15 mouse cellular contexts compared by ENCODE assay signal in genomic region chr6:34597316-34597715, GRCm38 (mm10). TPM values are rescaled to one million over a fixed set of nuclear protein-coding genes. Genes with fewer than 3 reads are reported as not detected.
DNase-seq lines count a peak whose midpoint lies in the region; ATAC-seq and TF ChIP-seq lines count a peak whose summit lies in the region.
"Had no signal": no experiment of that assay in that cellular context is flagged by ENCODE, and none has a peak within 500 bp of the region (broad histone marks: within the 10 kb centered on the region; RNA-seq: fewer than 3 reads in every experiment).

No protein-coding gene starts in this region.

- no peak for DNase-seq in forebrain, embryonic 10.5 days (ENCODE audit: extremely low spot score, low spot score)
- DNase-seq in heart, postnatal 0 days (ENCODE audit: low spot score): no peak
- no peak for DNase-seq in heart, postnatal 10 days
- DNase-seq in testis, postnatal 14 days (ENCODE audit: low spot score): no peak
- DNase-seq in urinary bladder, postnatal 25 days (ENCODE audit: low spot score): no peak
- DNase-seq: cerebellum, adult 2 months; lung, adult 2 months; thymus, adult 2 months had no signal

- intact Hi-C loops in heart, postnatal 10 days (cut with DNase I): loop anchor here (5.0 kb wide), 3 partner anchors 50 to 280 kb away; partner anchors contain the start of gene Cyren

- WGBS in forebrain, embryonic 10.5 days: 59% methylated on average over 3 of the region's 3 CpGs
- 48% methylated on average over 3 of the region's 3 CpGs for WGBS in forebrain, embryonic 12.5 days
- WGBS in heart, postnatal 0 days: 62% methylated on average over 3 of the region's 3 CpGs

- no peak overlapping the region for H3K4me3 ChIP-seq in forebrain, embryonic 10.5 days
- no peak overlapping the region for H3K4me3 ChIP-seq in forebrain, embryonic 12.5 days (replicated peaks)
- no peak overlapping the region for H3K4me3 ChIP-seq in heart, postnatal 0 days (ENCODE audit: low read depth, low read length)
- no peak overlapping the region for H3K4me3 ChIP-seq in testis, adult 2 months (ENCODE audit: control insufficient read depth, low read depth, low read length)
- H3K4me3 ChIP-seq: erythroblast, embryonic 14.5 days had no signal

- no peaks in the 10 kb centered on the region for H3K9me3 ChIP-seq in forebrain, embryonic 10.5 days
- no peaks in the 10 kb centered on the region for H3K9me3 ChIP-seq in forebrain, embryonic 12.5 days
- H3K9me3 ChIP-seq in heart, postnatal 0 days (replicated peaks; ENCODE audit: control insufficient read depth, low read length): no peaks in the 10 kb centered on the region
- H3K9me3 ChIP-seq: limb, embryonic 12.5 days; midbrain, embryonic 10.5 days had no signal

- 0 out of 2 replicates have a peak overlapping the region, but pooled peaks have one; percentile 82 for H3K27ac ChIP-seq in forebrain, embryonic 10.5 days
- H3K27ac ChIP-seq in forebrain, embryonic 12.5 days: no peak overlapping the region
- H3K27ac ChIP-seq in heart, postnatal 0 days (ENCODE audit: low read depth): peak overlapping the region; percentile 80
- peak overlapping the region; percentile 25; the same call in 1 of the 2 replicates for H3K27ac ChIP-seq in testis, adult 2 months (ENCODE audit: control insufficient read depth, insufficient read depth, low read depth, low read length)

- H3K4me1 ChIP-seq in forebrain, embryonic 10.5 days: peaks cover 52% of the 10 kb centered on the region
- peaks cover 23% of the 10 kb centered on the region for H3K4me1 ChIP-seq in forebrain, embryonic 12.5 days
- H3K4me1 ChIP-seq in heart, postnatal 0 days (ENCODE audit: control insufficient read depth, insufficient read depth): peaks cover 10% of the 10 kb centered on the region
- H3K4me1 ChIP-seq in testis, adult 2 months (ENCODE audit: control insufficient read depth, insufficient read depth, low read length): no peaks in the 10 kb centered on the region

- TF ChIP-seq CTCF in heart, postnatal 0 days (IDR thresholded peaks at IDR 0.05; ENCODE audit: low read depth): no peak
- TF ChIP-seq CTCF in testis, adult 2 months (IDR thresholded peaks at IDR 0.05; ENCODE audit: control insufficient read depth, insufficient read depth, insufficient replicate concordance, low read depth, low read length): no peak

- no peaks in the 10 kb centered on the region for H3K27me3 ChIP-seq in forebrain, embryonic 10.5 days (ENCODE audit: poor library complexity, severe bottlenecking)
- H3K27me3 ChIP-seq in forebrain, embryonic 12.5 days: no peaks in the 10 kb centered on the region
- no peaks in the 10 kb centered on the region for H3K27me3 ChIP-seq in heart, postnatal 0 days (ENCODE audit: control insufficient read depth, insufficient read depth, low read length)
- H3K27me3 ChIP-seq in testis, adult 2 months (ENCODE audit: control insufficient read depth, insufficient read depth, low read length): no peaks in the 10 kb centered on the region
- H3K27me3 ChIP-seq: limb, embryonic 12.5 days had no signal

- no peak for TF ChIP-seq POLR2A in testis, adult 2 months (IDR thresholded peaks at IDR 0.05; ENCODE audit: control insufficient read depth, low read depth, low read length)

- no peak overlapping the region for H3K4me2 ChIP-seq in forebrain, embryonic 12.5 days
- no peak overlapping the region; the same call in 1 of the 2 replicates for H3K4me2 ChIP-seq in heart, postnatal 0 days (ENCODE audit: low read depth, low read length)

- ATAC-seq in forebrain, embryonic 12.5 days (ENCODE audit: low FRiP score): no peak
- no peak for ATAC-seq in heart, postnatal 0 days (ENCODE audit: insufficient read depth, low read depth)
- no peak for ATAC-seq in frontal cortex, adult (ENCODE audit: low TSS enrichment)
- ATAC-seq: hindbrain, postnatal 0 days had no signal

- no peak overlapping the region for H3K9ac ChIP-seq in forebrain, embryonic 12.5 days
- no peak overlapping the region for H3K9ac ChIP-seq in heart, postnatal 0 days (replicated peaks; ENCODE audit: low read depth, low read length)
- H3K9ac ChIP-seq: limb, embryonic 12.5 days had no signal

- TF ChIP-seq EP300 in heart, postnatal 0 days (IDR thresholded peaks at IDR 0.05; ENCODE audit: low read depth): no peak

- no peaks in the 10 kb centered on the region for H3K36me3 ChIP-seq in forebrain, embryonic 10.5 days (replicated peaks)
- H3K36me3 ChIP-seq in forebrain, embryonic 12.5 days (replicated peaks): no peaks in the 10 kb centered on the region
- H3K36me3 ChIP-seq in heart, postnatal 0 days (replicated peaks; ENCODE audit: control insufficient read depth, insufficient read depth, low read length): no peaks in the 10 kb centered on the region
- H3K36me3 ChIP-seq in testis, adult 2 months (ENCODE audit: control insufficient read depth, insufficient read depth, low read length): no peaks in the 10 kb centered on the region
- H3K36me3 ChIP-seq: limb, embryonic 12.5 days; midbrain, embryonic 10.5 days had no signal

RNA-seq across cellular contexts. Expression of gene Cald1, which starts 1.0 kb away (rescaled TPM):
- polyA plus RNA-seq in forebrain, embryonic 10.5 days (2016; fragmentation: Nextera tagmentation; extraction: Ambion mirVana): 135 and 143 TPM in 2 replicates
- 105 and 133 TPM in 2 replicates for polyA plus RNA-seq in forebrain, embryonic 12.5 days (2016; fragmentation: Nextera tagmentation; extraction: Ambion mirVana)
- total RNA-seq in heart, postnatal 0 days (2014; rRNA removed; ENCODE audit: low replicate concordance): 29.2 and 56.6 TPM in 2 replicates
- 105 and 106 TPM in 2 replicates for polyA plus RNA-seq in heart, postnatal 0 days (2015; fragmentation: Nextera tagmentation; extraction: Ambion mirVana)
- 10 to 100 TPM; 88.0 to 92.1 TPM for total RNA-seq in heart, postnatal 10 days (2021)
- polyA plus RNA-seq in testis, adult 2 months (2012; rRNA removed): 5.0 and 5.9 TPM in 2 replicates

Comparison
In these comparisons a context has a peak if more than half of its experiments do, and no peak if none do; other contexts are left out.
1. RNA of gene Cald1, which starts 1.0 kb away (polyA plus RNA-seq): 135 to 143 TPM in forebrain, embryonic 10.5 days, 105 to 133 TPM in forebrain, embryonic 12.5 days and 105 to 106 TPM in heart, postnatal 0 days; 5.0 to 5.9 TPM in testis, adult 2 months; every median in the first group is over 10 times any median in the second.